Mouse (Mus musculus) E14TG2a.4 (cell line): ENCODE measurements around the gene Gcm2.
A peak's percentile ranks its signal among the peaks of the same experiment; 100 is the strongest.

Source experiments
- H3K27me3 ChIP-seq: 2 replicates; pipeline ENCODE4 v1.6.1; 2014; ENCODE audit warnings: low read length, control low read depth; ENCODE audit not compliant: insufficient read depth
- H3K36me3 ChIP-seq: 2 replicates; pipeline ENCODE4 v1.6.1; 2014; ENCODE audit warnings: low read length, control low read depth; ENCODE audit not compliant: insufficient read depth
- H3K4me1 ChIP-seq: replicated peaks from 2 replicates; pipeline ENCODE4 v1.6.1; 2014; ENCODE audit warnings: low read depth, low read length, control low read depth
- H3K4me3 ChIP-seq: replicated peaks from 2 replicates; pipeline ENCODE4 v1.5.1; 2014; ENCODE audit warnings: mild to moderate bottlenecking, low read length
- H3K9me3 ChIP-seq: 2 replicates; pipeline ENCODE4 v1.6.1; 2014; ENCODE audit warnings: low read length, control low read depth
- CTCF ChIP-seq: conservative IDR thresholded peaks from 2 replicates; pipeline ENCODE4 v1.5.1; 2014; ENCODE audit warnings: low read length
- NANOG ChIP-seq: IDR thresholded peaks from 2 replicates; pipeline ENCODE4 v1.6.1; 2014; ENCODE audit warnings: borderline replicate concordance, low read length, mixed read lengths
- POU5F1 ChIP-seq: IDR thresholded peaks from 2 replicates; pipeline ENCODE4 v1.6.1; 2014; ENCODE audit warnings: low read length, borderline replicate concordance

Gcm2 gene

GRCm38 (mm10) chr13:41119152-41119945 is 8.5 kb upstream of the Gcm2 start:
- Histone ChIP-seq H3K9me3 (no peaks in the 10 kb centered on the region), H3K36me3 (no peaks in the 10 kb centered on the region), H3K4me1 (peaks cover 4% of the 10 kb centered on the region), H3K27me3 (peaks cover 9% of the 10 kb centered on the region), H3K4me3 (no peak overlapping the region)
- TF ChIP-seq CTCF (no peak), NANOG (no peak), POU5F1 (no peak)

- TF ChIP-seq NANOG (no peak), CTCF (no peak), POU5F1 (no peak)
- no peaks in the 10 kb centered on the region for H3K36me3 ChIP-seq
- peak within 1 kb of the TSS; percentile 64 for H3K4me3 ChIP-seq
- H3K9me3 ChIP-seq: no peaks in the 10 kb centered on the region
- H3K4me1 ChIP-seq: peaks cover 11% of the 10 kb centered on the region
- H3K27me3 ChIP-seq: peaks cover 38% of the 10 kb centered on the region
These were observed 3.1 kb upstream of the Gcm2 start, which contains the start of gene Sycp2l for GRCm38 (mm10) chr13:41113940-41114339. TSS of gene Sycp2l (plus strand) at chr13:41114307.

DNA sequence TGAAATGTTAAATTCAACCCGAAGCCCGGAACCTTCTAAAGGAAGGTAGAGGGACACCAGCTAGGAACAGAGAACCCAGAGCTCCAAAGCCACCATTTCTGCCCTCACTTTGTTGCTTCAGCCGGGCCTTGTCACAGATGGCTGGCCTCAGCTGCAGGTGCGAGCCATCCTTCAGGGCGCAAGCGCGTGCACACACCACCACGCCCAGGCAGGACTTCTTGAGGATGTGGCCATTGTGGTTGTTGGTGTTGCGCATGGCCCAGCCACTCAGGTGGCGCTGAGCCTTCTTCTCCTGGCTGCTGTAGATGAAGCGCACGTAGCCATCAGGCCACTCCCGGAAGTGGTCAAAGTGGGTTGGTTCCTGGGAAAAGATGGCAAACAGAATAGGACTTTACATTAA is 5.3 kb downstream of the Gcm2 start:
- Histone ChIP-seq H3K4me3 (no peak overlapping the region), H3K27me3 (peaks cover 8% of the 10 kb centered on the region), H3K9me3 (no peaks in the 10 kb centered on the region), H3K4me1 (peaks cover 11% of the 10 kb centered on the region; the same call in 1 of the 2 replicates), H3K36me3 (no peaks in the 10 kb centered on the region)
- TF ChIP-seq CTCF (no peak), POU5F1 (no peak), NANOG (no peak)

GRCm38 (mm10) chr13:41103841-41104525 is 6.9 kb downstream of the Gcm2 start:
- TF ChIP-seq CTCF (no peak), POU5F1 (no peak), NANOG (no peak)
- Histone ChIP-seq H3K4me3 (no peak overlapping the region), H3K27me3 (peaks cover 4% of the 10 kb centered on the region; the same call in 1 of the 2 replicates), H3K9me3 (no peaks in the 10 kb centered on the region), H3K4me1 (peaks cover 11% of the 10 kb centered on the region; the same call in 1 of the 2 replicates), H3K36me3 (no peaks in the 10 kb centered on the region)

DNA sequence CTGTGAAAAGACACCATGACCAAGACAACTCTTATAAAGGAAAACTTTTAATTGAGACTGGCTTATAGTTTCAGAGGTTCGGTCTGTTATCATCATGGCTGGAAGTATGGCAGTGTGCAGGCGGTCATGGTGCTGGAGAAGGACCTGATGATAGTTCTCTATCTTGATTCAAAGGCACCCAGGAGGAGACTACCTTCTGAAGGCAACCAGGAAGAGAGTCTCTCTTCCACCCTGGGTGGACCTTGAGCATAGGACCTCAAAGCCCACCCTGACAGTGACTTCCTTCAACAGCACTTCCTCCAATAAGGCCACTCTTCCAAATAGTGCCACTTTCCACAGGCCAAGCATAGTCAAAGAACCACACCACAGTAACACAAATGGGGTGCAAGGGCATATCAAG is 10.8 kb downstream of the Gcm2 start:
- no peak for TF ChIP-seq NANOG
- no peak for TF ChIP-seq POU5F1
- TF ChIP-seq CTCF: no peak
- Histone ChIP-seq H3K4me3 (no peak overlapping the region), H3K27me3 (peaks cover 4% of the 10 kb centered on the region; the same call in 1 of the 2 replicates), H3K4me1 (peaks cover 17% of the 10 kb centered on the region), H3K36me3 (no peaks in the 10 kb centered on the region), H3K9me3 (no peaks in the 10 kb centered on the region)

DNA sequence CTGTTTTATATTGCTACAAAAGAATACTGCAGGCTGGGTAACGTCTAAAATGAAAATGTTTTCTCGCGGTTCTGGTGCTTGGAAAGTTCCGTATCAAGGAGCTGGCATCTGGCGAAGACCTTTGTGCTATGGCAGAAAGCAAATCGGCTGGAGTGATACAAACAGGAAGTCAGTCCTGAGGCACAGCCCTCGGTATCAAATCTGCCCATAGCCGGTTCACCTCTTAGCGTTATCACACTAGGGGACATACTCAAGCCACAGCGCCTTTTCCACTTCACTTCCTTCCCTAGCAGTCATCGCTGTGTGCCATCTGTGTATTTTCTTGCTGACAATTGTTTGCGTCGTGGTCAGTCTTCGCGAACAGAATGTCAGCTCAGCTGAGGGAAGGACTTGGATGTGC is 12.5 kb downstream of the Gcm2 start:
- TF ChIP-seq NANOG (no peak), POU5F1 (no peak), CTCF (no peak)
- H3K27me3 ChIP-seq: peaks cover 4% of the 10 kb centered on the region; the same call in 1 of the 2 replicates
- no peaks in the 10 kb centered on the region for H3K9me3 ChIP-seq
- no peaks in the 10 kb centered on the region for H3K36me3 ChIP-seq
- H3K4me3 ChIP-seq: no peak overlapping the region
- H3K4me1 ChIP-seq: peaks cover 12% of the 10 kb centered on the region

GRCm38 (mm10) chr13:41097324-41098058 is 13.3 kb downstream of the Gcm2 start:
- Histone ChIP-seq H3K27me3 (no peaks in the 10 kb centered on the region), H3K4me1 (peaks cover 12% of the 10 kb centered on the region), H3K36me3 (no peaks in the 10 kb centered on the region), H3K9me3 (no peaks in the 10 kb centered on the region), H3K4me3 (no peak overlapping the region)
- TF ChIP-seq NANOG (no peak), POU5F1 (no peak), CTCF (no peak)

- H3K9me3 ChIP-seq: no peaks in the 10 kb centered on the region
- H3K4me3 ChIP-seq: no peak overlapping the region
- peaks cover 19% of the 10 kb centered on the region for H3K4me1 ChIP-seq
- TF ChIP-seq CTCF (no peak), NANOG (no peak), POU5F1 (no peak)
- no peaks in the 10 kb centered on the region for H3K27me3 ChIP-seq
- no peaks in the 10 kb centered on the region for H3K36me3 ChIP-seq
These were observed 16.7 kb downstream of the Gcm2 start for GRCm38 (mm10) chr13:41094160-41094559.
